Mouse (Mus musculus) layer of hippocampus, adult 9-10 months (tissue): ENCODE data around the gene Gemin7.

Experiments used
- DNase-seq: peaks from one replicate; pipeline ENCODE4 v3.0.0; 2022; ENCODE audit warnings: low spot score

The Gemin7 gene

DNA sequence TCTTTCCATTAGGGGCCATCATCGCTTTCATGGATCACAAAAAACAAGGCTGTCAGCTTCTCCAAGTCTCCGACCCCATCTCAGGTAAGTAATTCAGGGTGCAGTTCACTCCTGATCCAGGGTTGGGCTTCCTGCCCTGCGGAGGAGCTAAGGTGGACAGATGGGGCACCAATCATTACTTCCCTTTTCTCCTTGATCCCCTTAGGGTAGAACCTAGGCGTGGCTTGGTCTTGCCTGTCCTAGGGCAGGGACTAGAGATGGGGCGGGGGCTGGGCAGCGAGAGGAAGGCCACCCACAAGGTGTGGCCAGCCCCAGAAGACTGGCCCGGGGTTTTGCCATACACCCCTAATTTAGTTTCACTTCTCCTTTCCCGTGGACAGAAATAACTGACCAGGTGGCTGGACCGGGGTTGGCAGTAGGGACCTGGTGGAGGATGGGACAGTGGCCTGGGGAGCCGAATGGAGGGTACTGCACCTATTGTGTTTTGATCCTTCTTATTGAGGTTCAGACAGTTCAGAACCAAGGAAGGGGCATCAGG, 551 bp upstream of the Gemin7 start:
- DNase-seq = no peak

DNA sequence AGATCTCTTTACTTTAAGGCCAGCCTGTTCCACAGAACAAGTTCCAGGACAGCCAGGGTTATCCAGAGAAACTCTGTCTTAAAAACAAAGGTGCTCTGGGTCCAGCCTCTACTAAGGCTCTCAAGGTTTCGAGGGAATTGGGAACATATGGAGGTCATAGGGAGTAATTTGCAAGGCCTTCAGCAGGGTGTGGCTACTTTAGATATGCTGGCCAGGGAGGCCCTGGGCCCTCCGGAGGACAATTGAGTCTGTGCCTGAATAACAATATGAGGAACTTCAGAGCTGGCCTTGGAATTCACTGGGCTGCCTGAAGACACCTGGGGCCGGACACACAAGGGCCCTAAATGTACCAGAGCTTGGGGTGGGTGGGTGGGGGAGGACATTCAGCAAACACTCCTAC, 1.8 kb downstream of the Gemin7 start:
- DNase-seq = no peak

DNA sequence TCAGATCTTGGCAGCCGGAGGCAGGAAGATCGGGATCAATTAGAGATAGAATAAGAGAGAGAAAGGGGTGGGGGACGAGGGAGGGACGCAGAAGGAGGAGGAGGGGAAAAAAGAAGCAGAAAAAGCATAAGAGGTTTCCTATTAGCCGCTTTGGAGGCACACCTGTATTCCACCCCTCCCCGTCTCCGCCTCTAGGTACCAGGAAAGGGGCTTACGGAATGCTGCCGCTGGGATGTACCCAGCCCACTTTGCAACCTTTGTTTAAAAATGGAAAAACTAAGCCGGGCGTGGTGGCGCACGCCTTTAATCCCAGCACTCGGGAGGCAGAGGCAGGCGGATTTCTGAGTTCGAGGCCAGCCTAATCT, 3.6 kb downstream of the Gemin7 start:
- DNase-seq = no peak

DNA sequence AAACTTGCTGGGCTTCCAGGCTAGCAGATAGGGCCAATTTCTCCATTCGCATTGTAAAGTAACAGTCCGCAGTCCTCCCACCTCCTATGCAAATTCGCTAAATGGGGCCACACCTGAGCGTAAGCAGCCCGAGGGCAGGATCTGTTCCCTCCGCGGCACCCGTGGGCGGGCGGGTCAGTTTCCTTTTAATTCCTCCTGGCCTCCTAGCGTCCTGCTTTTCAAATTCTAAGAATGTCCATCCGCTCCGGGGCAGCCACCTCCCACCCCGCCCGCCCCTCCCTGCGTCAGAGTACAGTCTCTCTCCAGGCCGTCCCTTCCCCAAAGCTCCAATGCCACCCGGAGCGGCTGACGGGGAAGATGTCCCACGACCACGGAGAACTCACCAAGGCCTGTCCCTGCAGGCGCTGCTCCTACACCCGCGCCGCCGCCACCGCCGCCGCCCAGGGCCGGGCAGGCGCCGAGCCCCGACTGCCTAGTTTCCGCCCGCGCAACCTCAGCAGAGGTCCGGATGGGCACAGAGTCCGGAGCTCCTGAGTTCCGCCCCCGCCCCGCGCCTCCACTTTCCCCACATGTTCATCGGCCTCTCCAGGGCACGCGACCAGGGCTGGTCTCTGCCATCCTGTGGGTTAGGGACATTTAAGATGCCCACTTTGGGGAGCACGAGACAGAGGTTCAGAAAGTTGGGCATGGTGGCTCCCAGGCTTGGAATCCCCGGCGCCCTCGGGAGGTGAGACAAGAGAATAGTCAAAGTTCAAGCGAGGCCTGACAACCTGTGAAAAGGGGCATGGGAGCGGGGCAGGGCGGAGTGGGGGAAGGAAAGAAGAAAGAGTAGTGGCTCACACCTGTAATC, 4.2 kb downstream of the Gemin7 start:
- peak; percentile 32 for DNase-seq

DNA sequence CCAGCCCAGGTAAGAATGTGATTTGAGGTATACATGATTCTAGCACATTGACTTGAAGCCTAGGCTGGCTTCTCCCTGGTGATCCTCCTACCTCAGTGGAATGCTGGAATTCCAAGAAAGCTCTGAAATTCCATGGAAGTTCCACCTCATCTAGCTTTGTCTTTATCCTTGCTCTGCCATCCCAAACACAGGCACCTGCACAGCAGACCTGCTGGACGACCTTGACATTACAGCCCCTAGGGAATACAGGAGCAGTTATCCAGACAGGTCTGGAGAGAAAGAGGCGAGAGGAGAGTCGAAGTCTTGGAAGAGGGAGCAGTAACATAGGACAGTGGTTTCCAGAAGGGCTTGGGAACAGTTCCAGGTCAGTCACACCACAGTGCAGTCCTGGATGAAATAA, 7.7 kb downstream of the Gemin7 start:
- no peak for DNase-seq

DNA sequence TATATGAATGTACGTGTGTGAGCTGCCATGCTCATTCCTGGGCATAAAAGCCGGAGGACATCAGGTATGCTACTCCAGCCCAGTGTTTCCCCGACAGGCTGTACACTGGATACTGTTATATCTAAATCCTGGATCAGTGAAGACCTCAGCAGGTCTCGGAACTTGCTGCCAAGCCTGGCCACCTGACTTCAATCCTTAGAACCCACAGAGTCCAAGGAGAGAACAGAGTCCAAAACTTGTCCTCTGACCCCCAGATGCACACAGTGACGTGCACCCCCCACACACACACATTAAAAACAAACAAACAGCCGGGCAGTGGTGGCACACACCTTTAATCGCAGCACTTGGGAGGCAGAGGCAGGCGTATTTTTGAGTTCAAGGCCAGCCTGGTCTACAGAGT, 10.0 kb downstream of the Gemin7 start:
- no peak for DNase-seq

DNA sequence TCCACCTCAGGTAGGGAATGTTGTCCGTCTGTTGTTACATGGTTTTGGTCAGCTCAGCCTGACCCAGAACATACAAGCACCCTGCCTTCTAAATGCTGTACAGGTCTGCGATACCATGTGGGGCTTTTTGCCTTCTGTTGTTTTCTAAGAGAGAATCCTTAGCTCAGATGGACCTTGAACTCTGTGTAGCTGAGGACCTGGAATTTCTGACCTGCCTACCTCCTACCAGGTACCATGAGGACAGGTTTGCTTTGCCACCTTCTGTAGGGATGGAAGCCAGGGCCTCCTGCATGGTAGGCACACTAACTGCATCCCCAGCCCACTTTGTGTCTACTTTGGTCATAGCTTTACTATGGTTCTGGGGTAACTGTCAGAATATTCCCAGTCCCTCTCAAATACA, 11.6 kb downstream of the Gemin7 start:
- no peak for DNase-seq

DNA sequence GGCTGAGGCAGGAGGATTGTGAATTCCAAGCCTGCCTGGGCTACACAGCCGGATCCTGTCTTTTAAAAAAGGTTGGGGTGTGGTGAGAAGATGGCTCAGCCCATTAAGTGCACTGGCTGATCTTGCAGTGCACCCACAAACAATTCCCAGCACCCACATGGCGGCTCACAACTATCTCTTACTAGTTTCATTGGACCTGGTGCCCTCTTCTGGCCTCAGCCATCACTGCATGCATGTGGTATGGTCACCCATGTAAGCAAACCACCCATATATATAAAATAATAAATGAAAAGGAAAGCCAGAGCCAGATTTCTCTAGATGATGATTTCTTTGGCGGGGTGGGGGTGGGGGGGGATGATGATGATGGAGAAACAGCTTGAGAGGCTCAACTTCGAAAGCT, 12.9 kb downstream of the Gemin7 start:
- DNase-seq = no peak

DNA sequence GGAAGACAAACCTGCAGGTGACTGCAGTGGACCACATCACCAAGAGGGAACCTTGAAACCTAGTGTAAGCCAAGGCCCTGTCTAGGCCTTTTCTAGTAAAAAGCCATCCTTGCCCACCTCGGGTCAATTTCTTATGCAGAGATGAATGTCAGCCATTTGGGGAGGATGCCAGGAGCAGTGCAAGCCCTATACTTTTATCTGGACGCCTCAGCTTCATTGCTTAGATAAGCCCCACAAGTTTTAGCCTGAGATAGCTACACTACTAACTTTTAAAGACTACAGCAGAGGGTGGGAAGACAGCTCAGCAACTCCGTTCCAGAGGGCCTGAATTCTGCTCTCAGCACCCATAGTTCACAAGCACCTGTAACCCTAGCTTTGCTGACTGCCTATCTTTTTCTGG, 13.5 kb downstream of the Gemin7 start:
- no peak for DNase-seq

DNA sequence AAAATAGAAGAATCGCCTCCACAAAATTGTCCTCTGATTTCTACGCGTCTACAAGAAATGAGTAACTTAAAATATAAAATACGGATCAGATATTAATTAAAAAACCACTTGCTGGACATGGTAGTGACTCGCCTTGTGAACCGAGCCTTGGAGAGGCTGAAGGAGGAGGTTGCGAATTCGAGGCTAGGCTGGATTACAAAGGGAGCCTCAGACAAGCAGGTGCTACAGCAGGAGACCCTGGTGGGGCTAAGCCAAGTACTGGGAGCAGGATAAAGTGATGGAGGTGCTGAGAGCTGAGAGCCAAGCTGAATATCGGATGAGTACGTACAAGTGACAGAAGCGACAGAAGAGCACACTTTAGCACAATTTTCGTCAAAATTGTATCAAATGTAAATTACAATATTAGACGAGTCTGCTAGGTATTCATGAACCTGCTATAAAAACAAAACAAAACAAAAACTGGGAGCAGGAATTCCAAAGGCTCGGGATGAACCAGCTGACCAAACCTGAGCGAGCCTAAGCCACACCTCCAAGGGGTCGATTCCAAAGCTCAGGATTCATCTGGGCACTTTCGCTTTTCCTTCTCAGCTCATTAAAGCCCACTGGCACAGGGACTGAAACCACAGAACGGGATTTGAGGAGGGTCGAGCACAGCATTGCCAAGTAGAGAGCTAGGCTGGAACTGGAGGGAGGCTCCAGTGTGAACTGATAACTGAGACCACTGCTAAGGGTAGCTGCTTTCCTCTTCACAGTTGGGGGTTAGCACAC, 14.6 kb downstream of the Gemin7 start, which contains the start of gene Ppp1r37:
Ppp1r37 (minus strand) TSS at position 434 of the 768 bp plus-strand sequence.
- no peak for DNase-seq

DNA sequence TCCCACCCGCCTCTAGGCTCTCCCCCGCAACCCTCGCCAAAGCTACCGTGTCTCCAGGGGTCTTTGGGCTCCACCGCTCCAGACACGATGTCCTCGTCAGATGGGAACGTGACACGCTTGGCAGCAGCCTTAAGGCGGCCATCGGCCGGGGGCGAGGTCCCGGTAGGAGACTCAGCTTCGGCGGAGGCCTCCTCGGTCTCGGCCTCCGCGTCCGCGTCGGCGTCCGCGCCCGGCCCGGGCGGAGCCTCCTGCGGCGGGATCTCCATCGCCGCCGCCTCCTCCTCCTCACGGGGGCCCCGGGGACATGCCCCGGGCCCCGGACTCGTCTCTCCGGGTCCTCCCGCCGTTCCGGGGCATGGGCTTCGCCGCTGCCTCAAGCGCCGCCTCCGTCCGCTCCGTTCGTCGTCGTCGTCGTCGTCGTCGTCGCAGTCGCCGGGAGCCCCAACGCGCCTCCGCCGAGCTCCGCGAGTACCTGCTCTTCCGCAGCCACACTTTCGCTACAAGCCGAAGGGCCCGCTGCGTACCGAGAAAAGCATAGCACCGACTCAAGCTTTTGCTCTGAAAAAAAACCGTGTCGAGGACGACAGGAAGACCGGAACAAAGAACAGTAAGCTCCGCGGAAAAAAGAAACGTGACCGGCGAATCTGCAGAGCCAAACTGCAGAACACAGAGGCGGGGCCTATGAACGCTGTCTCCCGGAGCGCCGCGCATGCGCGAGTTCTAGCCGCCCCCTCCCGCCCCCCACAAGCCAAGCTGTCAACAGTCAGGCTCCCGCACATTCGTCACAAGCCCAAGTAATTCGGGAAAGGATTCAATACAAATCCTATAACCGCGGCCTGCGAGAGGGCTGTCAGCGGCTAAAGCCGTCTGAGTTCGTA, 15.4 kb downstream of the Gemin7 start:
- peak; percentile 77 for DNase-seq

DNA sequence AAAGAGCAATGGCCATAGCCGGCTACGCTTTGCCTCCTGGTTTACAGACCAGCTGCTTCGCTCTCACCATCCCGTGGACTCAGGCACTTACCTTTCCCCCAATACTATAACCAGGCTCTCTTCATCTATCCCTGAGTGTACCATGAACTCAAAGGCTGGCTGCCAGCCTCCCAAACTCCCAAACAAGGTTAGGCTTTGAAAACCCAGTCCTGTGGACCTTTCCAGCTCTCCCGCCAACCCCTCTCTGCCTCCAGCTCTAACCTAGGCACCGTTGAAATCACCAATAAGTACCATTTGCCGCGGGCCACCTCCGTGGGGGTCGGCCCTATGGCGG, 16.0 kb downstream of the Gemin7 start:
- DNase-seq = no peak

DNA sequence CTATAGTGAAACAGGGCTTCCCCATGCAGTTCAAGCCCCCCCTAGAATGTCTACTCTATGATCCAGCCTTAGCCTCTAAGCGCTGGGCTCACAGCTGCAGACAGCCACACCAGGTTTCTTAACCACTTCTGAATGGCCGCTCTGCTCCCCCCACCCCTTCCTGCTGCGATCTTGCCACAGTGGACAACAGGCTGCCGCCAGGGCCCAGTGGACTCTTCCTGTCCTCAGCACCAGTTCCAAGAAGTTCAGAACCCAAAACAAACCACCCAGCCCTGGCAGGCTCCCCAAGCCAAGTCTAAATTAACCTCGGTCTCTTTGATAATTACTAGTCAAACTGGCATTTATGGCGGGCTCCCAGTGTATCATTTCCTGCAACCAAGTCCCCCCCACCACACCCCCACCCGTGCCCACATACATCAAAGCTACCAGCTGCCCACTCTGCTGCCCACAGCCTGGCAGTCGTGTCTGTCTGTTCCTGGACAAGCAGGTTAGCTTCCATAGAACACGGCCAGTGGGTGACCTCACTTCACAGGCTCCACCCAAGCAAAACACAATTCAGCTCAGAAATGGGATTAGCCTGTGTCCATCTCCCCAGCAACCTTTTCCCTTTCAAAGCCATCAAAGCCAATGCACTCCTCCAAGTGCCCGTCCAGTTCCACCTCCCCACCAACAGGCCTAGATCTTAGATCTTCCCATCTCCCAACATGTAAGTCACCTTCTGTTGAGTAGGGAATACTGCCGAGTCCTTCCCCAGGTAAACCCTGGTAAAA, 16.7 kb downstream of the Gemin7 start:
- no peak for DNase-seq

DNA sequence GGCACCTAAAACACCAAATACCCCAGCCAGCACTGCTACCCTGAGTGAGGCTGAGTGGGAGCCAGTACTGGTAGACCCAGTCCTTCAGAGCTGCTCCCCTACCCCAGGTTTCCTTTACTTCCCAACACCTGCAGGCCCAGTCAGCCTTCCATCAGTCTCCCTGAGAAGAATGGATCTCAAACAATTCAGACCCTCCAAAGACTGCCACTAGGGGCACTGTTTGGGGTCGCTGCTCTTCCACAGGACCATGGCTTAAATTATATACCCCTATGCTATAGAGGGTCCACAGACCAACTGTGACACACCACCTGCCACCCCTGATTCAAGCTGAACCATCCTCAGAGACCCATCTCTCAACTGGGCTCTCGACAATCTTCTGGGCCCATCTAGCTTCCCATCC, 18.4 kb downstream of the Gemin7 start:
- DNase-seq = no peak

DNA sequence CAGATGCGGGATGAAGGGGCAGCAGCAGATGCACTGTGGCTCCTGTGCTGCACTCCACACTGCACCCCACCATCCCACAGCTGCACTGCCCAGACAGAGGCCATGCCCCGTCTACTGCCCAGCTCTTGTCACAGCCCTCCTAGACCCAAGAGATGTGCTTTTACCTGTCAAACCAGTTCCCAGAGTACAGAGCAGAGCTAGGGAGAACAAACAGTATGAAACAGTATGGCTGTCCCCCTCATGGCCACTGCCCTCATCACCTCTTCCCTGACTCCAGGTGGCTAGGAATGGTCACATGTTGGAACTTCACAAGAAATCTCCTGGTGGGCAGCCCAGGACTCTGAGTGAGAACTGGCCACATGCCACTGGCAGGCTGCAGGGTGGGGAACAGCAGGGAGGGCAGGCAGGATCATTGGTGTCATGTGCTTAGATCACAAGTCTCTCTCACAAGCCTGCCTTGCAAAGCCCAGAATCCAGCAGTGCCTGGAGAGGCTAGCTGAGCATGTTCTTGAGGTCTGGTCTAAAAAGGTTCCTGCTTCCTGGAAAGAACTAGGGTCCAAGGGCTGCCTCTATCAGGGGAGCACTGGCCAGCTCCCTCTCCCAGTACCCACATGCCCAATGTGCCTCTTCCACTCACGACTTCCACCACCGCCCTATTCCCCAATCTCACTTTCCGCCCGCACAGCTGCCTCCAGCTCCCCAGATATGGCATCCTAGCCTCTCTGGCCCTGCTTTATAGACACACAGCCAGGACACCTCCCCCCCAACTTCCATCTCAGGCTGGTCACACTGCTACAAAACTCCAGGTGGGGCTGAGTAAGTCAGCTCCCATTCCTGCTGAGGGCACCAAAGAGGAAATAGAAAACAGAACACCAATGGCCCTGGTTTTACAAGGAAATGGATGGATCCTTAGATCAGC, 19.2 kb downstream of the Gemin7 start:
- DNase-seq = no peak

DNA sequence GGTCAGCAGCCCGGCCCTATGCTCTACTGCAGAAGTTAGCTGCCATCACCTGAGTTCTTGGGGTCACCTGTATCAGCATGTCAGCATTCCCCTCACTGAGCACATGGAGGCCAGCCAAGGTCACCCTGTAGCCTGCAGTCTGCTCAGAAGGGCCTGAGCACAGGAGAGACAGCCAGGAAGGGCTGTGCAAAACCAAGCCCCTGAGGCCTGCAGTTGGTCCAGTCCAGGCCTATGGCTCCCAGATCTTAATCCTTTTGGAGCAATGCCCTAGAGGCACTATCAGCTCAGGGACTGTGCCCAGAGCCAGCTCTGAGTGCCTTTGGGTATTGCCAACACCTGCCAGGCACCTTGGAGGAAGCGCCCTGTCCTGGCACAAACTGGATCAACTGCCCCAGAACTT, 20.3 kb downstream of the Gemin7 start:
- no peak for DNase-seq

DNA sequence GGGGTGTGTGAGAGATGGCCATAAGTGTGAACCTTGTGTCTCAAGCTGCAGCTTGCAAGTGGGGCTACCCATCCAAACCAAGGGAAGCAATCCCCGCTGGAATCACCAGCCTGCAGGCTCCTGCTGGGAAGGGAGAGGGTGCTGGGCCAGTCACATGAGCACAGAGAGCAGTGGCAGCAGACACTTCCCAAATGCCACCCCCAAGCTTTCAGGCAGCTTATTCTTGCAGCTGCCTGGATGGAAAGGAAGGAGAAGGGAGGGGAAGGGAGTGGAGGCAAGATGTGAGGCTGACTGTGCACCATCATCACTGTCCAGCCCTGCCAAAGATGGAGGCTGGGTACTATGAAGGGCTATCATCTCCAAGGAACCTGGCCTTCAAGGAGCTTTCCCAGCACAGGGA, 23.2 kb downstream of the Gemin7 start:
- DNase-seq = no peak

DNA sequence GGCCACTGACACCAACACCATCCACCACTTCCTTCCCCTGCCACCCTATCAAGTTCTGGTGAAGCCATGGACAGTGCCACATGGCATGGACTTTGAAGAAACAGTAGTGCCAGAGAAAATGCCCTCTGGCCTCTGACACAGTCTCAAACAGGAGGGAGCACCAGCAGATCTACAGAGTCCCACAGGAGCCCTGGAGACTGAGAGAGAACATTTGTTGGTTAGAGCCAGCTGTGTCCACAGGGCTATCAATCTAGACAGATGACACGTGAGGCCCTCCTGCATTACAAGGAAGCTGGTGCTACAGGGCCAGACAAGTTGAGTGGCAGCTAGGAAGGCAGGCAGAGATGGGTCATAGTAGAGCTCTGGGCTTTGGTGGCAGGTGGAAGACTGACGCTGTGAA, 25.0 kb downstream of the Gemin7 start:
- DNase-seq = no peak

DNA sequence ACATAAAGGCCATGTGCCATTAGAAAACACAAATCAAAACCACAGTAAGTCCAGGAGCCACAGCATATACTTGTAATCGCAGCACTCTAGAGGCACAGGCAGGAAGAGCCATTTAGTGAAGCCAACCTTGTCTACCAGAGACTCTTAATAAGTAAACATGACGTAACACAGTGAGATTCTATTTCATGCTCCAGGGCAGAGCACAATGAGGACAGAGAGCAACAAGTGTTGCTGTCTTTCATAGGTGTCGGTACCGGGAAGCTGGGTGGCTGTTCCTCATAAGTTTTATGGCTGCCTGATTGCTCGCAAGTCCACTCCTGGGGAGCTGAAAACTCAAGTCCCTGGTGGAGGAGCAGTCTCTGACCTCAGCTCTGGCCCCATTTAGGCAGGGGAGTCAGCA, 25.8 kb downstream of the Gemin7 start:
- no peak for DNase-seq

DNA sequence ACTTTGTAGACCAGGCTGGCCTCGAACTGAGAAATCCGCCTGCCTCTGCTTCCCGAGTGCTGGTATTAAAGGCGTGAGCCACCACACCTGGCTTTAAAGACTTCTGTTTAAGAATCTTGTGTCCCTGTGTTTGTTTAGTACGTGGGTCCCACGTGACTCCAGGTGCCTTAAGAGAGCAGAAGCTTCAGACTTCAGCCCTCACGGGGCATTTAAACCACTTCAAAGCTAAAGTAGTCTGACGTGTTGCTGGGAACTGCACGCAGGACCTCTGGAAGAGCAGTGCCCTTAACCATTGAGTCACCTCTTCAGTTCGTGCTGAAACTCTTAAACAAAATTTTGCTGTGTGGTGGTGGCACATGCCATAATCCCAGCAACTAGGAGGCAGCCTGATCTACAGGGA, 28.0 kb downstream of the Gemin7 start:
- no peak for DNase-seq
